Mouse (Mus musculus): ENCODE results near the gene Bik. TPM values are rescaled to one million over a fixed set of nuclear protein-coding genes. Genes with fewer than 3 reads are reported as not detected.
A peak's percentile ranks its signal among the peaks of the same experiment; 100 is the strongest.

Gene Bik
- polyA plus RNA-seq, 2 experiments, result 1.3 to 2.0 TPM

DNA sequence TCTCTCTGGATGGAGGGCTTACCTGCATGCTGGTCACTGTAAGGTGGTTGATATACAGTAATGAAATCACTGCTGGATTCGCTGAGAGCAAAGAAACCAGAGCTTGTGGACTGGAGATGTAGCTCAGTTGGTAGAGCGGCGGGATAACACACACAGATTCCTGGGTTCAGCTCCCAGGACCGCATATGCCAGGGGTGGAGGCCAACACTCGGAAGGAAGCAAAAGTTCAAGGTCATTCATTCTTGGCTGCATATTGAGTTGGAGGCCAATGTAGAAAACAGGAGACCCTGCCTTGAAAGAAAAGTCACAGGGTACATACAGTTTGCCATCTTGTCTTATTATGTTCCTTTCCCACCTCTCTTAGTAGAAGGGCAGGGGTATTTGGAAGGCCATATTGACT lies 3.1 kb downstream of the Bik start:
- no peak overlapping the region for H3K27ac ChIP-seq
- H3K4me1 ChIP-seq (replicated peaks; ENCODE audit: control insufficient read depth in 2 of 2, insufficient read depth in 2 of 2, low read length in 1 of 2), result peaks cover 0 to under 1% of the 10 kb centered on the region in 2 experiments; a peak in 1 of 4 replicates
- WGBS (ENCODE audit: insufficient replicate concordance), result 65% methylated on average over 5 of the region's 5 CpGs
- H3K4me3 ChIP-seq (ENCODE audit: insufficient read depth in 1 of 2, low read depth in 2 of 2, low read length in 2 of 2), result no peak overlapping the region
- no peak for TF ChIP-seq EP300 (IDR thresholded peaks at IDR 0.05; ENCODE audit: low read depth)
- TF ChIP-seq CTCF (IDR thresholded peaks at IDR 0.05; ENCODE audit: low read depth), result no peak
- peaks cover 57% of the 10 kb centered on the region for H3K27me3 ChIP-seq (ENCODE audit: control insufficient read depth, insufficient read depth, low read length)
- H3K9ac ChIP-seq (replicated peaks), result no peak overlapping the region
- no peak overlapping the region for H3K4me2 ChIP-seq (ENCODE audit: low read depth)
- DNase-seq (ENCODE audit: low read depth in 3 of 3, low spot score in 3 of 3) (no peak), ATAC-seq (ENCODE audit: insufficient read depth) (no peak)
- no peaks in the 10 kb centered on the region for H3K36me3 ChIP-seq (replicated peaks; ENCODE audit: control insufficient read depth, insufficient read depth, low read depth)
- no peaks in the 10 kb centered on the region for H3K9me3 ChIP-seq (ENCODE audit: control insufficient read depth, low read length)

DNA sequence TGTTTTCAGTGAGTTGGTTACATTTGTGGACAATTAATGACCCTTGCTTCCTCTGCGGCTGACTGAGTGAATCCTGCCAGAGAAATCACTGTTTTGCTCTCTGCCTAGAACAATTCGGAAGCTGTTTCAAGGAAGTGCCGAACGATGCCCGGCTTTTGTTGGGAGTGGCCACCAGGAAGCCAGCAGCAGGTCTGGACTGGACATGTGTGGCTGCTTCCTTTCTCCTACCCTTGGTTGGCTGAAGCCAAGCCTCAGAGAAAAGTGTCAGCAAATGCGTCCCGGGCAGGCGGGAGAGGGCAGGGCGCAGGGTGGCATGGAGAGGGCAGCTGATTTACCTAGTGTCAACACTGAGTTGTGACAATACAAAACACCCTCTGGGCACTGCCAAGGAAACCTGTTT lies 3.6 kb downstream of the Bik start:
- no peak for DNase-seq (ENCODE audit: low read depth in 3 of 3, low spot score in 3 of 3)
- WGBS (ENCODE audit: insufficient replicate concordance), result 30% methylated on average over 9 of the region's 9 CpGs
- H3K4me2 ChIP-seq (ENCODE audit: low read depth), result no peak overlapping the region
- no peaks in the 10 kb centered on the region for H3K36me3 ChIP-seq (replicated peaks; ENCODE audit: control insufficient read depth, insufficient read depth, low read depth)
- H3K27ac ChIP-seq, result no peak overlapping the region
- peaks cover 52% of the 10 kb centered on the region for H3K27me3 ChIP-seq (ENCODE audit: control insufficient read depth, insufficient read depth, low read length)
- no peaks in the 10 kb centered on the region; a peak in 1 of 4 replicates for H3K4me1 ChIP-seq (replicated peaks; ENCODE audit: control insufficient read depth in 2 of 2, insufficient read depth in 2 of 2, low read length in 1 of 2)
- no peak overlapping the region for H3K4me3 ChIP-seq (ENCODE audit: insufficient read depth in 1 of 2, low read depth in 2 of 2, low read length in 2 of 2)
- H3K9ac ChIP-seq (replicated peaks), result no peak overlapping the region
- no peak for ATAC-seq (ENCODE audit: insufficient read depth)
- no peaks in the 10 kb centered on the region for H3K9me3 ChIP-seq (ENCODE audit: control insufficient read depth, low read length)
- TF ChIP-seq CTCF (IDR thresholded peaks at IDR 0.05; ENCODE audit: low read depth) (no peak), EP300 (IDR thresholded peaks at IDR 0.05; ENCODE audit: low read depth) (no peak)

DNA sequence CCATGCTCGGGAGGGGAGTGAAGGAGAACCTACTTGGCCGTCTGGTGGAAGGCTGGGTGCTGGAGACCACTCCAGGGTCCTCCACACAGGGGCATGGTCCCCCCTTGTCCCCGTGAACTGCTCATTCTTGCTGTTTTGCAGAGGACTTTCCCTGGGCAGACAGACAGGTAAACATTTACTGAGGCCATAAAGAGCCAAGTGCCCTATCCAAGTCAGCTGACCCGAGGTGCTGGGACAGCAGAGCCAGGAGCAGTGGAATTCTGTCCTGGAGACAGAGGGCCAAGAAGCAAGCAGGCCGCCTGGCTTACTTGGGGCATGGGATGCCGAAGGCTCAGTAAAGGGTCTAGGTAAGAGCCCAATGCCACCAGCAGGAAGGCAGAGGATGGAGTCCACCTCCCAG lies 4.0 kb downstream of the Bik start:
- Histone ChIP-seq H3K4me3 (ENCODE audit: insufficient read depth in 1 of 2, low read depth in 2 of 2, low read length in 2 of 2) (no peak overlapping the region), H3K9me3 (ENCODE audit: control insufficient read depth, low read length) (no peaks in the 10 kb centered on the region), H3K9ac (replicated peaks) (no peak overlapping the region), H3K4me2 (ENCODE audit: low read depth) (no peak overlapping the region), H3K36me3 (replicated peaks; ENCODE audit: control insufficient read depth, insufficient read depth, low read depth) (no peaks in the 10 kb centered on the region), H3K27ac (no peak overlapping the region), H3K4me1 (replicated peaks; ENCODE audit: control insufficient read depth in 2 of 2, insufficient read depth in 2 of 2, low read length in 1 of 2) (no peaks in the 10 kb centered on the region; a peak in 1 of 4 replicates), H3K27me3 (ENCODE audit: control insufficient read depth, insufficient read depth, low read length) (peaks cover 48% of the 10 kb centered on the region)
- TF ChIP-seq EP300 (IDR thresholded peaks at IDR 0.05; ENCODE audit: low read depth) (no peak), CTCF (IDR thresholded peaks at IDR 0.05; ENCODE audit: low read depth) (no peak)
- ATAC-seq (ENCODE audit: insufficient read depth) (no peak), DNase-seq (ENCODE audit: low read depth in 3 of 3, low spot score in 3 of 3) (no peak)
- 40% methylated on average over 6 of the region's 6 CpGs for WGBS (ENCODE audit: insufficient replicate concordance)

DNA sequence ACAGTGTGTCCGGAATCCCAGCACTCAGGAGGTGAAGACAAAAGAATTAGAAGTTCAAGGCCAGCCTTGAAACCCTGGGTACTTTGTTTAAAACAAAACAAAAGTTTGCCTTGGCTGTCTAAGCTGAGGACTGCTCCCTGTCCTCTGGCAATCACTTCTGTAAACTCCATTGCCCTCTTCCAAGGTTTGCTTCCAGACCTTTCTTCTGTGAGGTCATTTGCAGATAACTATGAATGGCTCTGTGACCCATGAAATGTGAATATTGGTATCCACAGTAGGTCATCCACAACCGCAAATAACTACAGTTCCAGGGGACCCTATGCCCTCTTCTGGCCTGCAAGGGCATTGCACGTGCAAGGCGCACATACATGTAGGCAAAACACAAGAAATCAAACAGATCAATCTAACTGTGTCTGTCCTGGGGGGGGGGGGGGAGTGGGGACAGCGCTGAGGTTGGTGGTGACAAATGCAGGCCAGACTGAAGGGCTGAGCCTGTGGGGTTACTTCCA lies 5.4 kb downstream of the Bik start:
- Histone ChIP-seq H3K27me3 (ENCODE audit: control insufficient read depth, insufficient read depth, low read length) (peaks cover 34% of the 10 kb centered on the region), H3K9me3 (ENCODE audit: control insufficient read depth, low read length) (no peaks in the 10 kb centered on the region), H3K4me1 (replicated peaks; ENCODE audit: control insufficient read depth in 2 of 2, insufficient read depth in 2 of 2, low read length in 1 of 2) (no peaks in the 10 kb centered on the region), H3K9ac (replicated peaks) (no peak overlapping the region), H3K36me3 (replicated peaks; ENCODE audit: control insufficient read depth, insufficient read depth, low read depth) (no peaks in the 10 kb centered on the region), H3K4me3 (ENCODE audit: insufficient read depth in 1 of 2, low read depth in 2 of 2, low read length in 2 of 2) (no peak overlapping the region), H3K4me2 (ENCODE audit: low read depth) (no peak overlapping the region), H3K27ac (no peak overlapping the region)
- 61% methylated on average over 5 of the region's 5 CpGs for WGBS (ENCODE audit: insufficient replicate concordance)
- TF ChIP-seq EP300 (IDR thresholded peaks at IDR 0.05; ENCODE audit: low read depth) (no peak), CTCF (IDR thresholded peaks at IDR 0.05; ENCODE audit: low read depth) (peak; percentile 74)
- ATAC-seq (ENCODE audit: insufficient read depth) (no peak), DNase-seq (ENCODE audit: low read depth in 3 of 3, low spot score in 3 of 3) (no peak)

GRCm38 (mm10) chr15:83532606-83533005 lies 5.9 kb downstream of the Bik start:
- H3K27ac ChIP-seq, result no peak overlapping the region
- peaks cover 28% of the 10 kb centered on the region for H3K27me3 ChIP-seq (ENCODE audit: control insufficient read depth, insufficient read depth, low read length)
- no peaks in the 10 kb centered on the region for H3K4me1 ChIP-seq (replicated peaks; ENCODE audit: control insufficient read depth in 2 of 2, insufficient read depth in 2 of 2, low read length in 1 of 2)
- DNase-seq (ENCODE audit: low read depth in 3 of 3, low spot score in 3 of 3), result no peak
- H3K4me3 ChIP-seq (ENCODE audit: insufficient read depth in 1 of 2, low read depth in 2 of 2, low read length in 2 of 2), result no peak overlapping the region
- no peak for TF ChIP-seq CTCF (IDR thresholded peaks at IDR 0.05; ENCODE audit: low read depth)
- H3K9me3 ChIP-seq (ENCODE audit: control insufficient read depth, low read length), result no peaks in the 10 kb centered on the region
- no peak overlapping the region for H3K4me2 ChIP-seq (ENCODE audit: low read depth)
- 55% methylated on average over 7 of the region's 7 CpGs for WGBS (ENCODE audit: insufficient replicate concordance)
- ATAC-seq (ENCODE audit: insufficient read depth), result no peak
- H3K36me3 ChIP-seq (replicated peaks; ENCODE audit: control insufficient read depth, insufficient read depth, low read depth), result no peaks in the 10 kb centered on the region
- no peak overlapping the region for H3K9ac ChIP-seq (replicated peaks)
